Mouse (Mus musculus): ENCODE results near the gene Zfp597.

Gene Zfp597

GRCm38 (mm10) chr16:3884201-3885064 lies at the start of gene Zfp597, which contains the start of gene Gm20695:
Gene Zfp597, minus strand, starts transcription at chr16:3884561.
Gene Gm20695, plus strand, starts transcription at chr16:3884648.
- peak; percentile 96 for DNase-seq (ENCODE audit: low read depth)

DNA sequence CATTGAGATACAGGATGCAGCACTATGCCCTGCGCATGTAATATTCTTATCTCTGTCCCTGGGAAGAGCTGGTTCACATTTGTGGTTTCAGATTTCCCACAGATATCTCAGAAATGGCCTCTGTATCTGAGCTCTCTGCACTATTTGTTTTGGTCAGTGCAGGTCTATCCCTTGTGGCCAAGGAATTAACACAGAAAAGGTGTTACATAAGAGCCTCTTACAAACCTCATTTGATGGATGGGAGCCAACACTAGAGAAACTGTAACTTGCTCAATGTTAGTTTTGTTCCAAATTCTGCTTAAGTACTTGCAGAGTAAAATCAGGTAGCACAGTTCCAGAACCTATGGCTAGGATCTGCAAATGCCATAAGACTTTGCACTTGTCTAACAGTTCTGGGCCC lies 49.7 kb upstream of the Zfp597 start:
- DNase-seq (ENCODE audit: low read depth) = peak; percentile 35

GRCm38 (mm10) chr16:3933536-3933935 lies 49.2 kb upstream of the Zfp597 start:
- no peak for DNase-seq (ENCODE audit: low read depth)

DNA sequence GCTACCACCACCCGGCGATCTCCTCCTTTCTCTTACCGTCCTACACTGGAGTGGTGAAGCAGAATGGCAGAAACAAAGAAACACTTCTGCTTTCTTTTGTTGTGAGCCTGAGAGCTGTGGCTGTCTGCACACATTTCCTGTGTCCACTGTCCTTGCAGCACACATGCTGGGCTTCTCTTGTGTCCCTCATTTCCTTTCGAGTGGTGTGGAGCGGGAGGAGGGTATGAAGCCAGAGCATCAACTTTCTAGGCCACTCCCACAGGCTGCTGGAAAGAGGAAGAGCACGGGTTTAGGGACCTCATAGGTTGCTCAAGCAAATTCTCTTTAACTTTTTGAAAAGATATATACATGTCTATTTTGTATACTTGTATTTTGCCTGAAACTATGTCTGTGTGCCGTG lies 44.8 kb upstream of the Zfp597 start:
- DNase-seq (ENCODE audit: low read depth) = no peak

GRCm38 (mm10) chr16:3928582-3928981 lies 44.2 kb upstream of the Zfp597 start:
- DNase-seq (ENCODE audit: low read depth) = no peak

GRCm38 (mm10) chr16:3923966-3924365 lies 39.6 kb upstream of the Zfp597 start:
- no peak for DNase-seq (ENCODE audit: low read depth)

GRCm38 (mm10) chr16:3923515-3923914 lies 39.2 kb upstream of the Zfp597 start:
- no peak for DNase-seq (ENCODE audit: low read depth)

- DNase-seq (ENCODE audit: low read depth) = no peak
Measured at GRCm38 (mm10) chr16:3920756-3921155, 36.4 kb upstream of the Zfp597 start.

- no peak for DNase-seq (ENCODE audit: low read depth)
Measured at GRCm38 (mm10) chr16:3909118-3909517, 24.8 kb upstream of the Zfp597 start.

DNA sequence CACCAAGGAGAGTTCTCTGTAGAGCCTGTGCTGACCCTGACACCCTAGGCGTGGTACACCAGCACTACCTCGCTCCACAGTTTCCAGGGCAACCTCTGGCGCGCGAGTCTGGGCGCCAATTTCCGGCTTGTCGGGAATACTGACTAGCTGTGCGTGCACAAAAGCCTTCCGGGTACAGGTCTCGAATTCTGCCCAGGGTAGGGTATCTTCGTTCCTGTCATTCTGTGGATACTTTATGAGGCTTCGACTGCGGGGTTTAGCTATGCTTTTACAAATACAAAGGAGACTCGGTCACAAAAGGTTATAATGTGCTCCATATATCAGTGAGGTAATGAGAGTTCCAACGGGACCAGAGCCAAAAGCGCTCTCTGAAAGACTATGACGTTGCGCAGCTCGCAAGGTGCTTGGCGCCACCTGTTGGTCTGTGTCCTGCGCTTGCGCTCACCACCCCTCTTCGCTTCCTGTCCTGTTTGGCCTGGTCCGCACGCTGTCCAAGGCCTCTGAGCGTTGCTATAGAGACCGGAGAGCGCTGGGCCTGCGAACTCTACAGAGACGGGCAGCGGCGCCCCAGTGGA lies 24.3 kb upstream of the Zfp597 start, which contains the start of the genes 1700037C18Rik and Cluap1:
Gene 1700037C18Rik (minus strand): TSS at position 153 of the 575 bp plus-strand sequence.
Gene Cluap1 (plus strand): TSS at position 265 of the 575 bp plus-strand sequence.
- peak; percentile 95 for DNase-seq (ENCODE audit: low read depth)

DNA sequence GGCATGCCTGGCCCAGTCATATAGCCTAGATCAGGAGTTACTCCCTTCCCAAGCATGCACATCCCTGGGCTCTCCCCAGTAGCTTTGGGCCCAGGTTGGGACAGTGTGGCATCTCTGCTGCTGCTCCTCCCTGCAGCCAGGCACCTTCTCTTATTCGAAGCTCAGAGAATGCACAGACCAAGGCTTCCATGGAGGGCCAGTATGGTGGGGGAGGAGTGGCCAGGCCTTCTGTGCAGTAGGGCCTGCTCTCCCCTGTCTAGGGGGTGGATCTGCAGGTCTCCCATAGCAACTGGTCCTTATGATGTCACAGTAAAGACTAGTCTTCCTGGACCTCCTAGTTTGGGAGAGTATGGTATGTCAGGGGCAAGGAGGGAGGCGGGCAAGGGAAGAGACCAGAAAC lies 23.1 kb upstream of the Zfp597 start:
- DNase-seq (ENCODE audit: low read depth) = no peak

DNA sequence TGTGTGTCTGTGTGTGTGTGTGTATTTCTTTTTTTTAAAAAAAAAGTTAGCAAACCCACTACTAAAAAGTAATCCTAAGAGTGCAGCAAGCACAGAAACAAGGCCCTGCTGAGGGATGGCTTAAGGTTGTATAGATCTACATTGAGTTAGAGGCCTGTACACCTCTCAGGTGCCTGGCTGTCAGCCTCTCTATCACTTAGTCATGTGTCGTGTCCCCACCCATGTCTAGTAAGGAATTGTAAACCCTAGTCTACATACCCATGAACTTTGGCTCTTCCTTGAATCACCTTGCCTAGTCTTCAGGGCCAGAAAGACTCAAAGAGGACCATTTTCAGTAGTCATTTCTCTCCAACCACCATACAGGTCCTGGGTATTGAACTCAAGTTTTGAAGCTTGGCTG lies 12.2 kb upstream of the Zfp597 start:
- DNase-seq (ENCODE audit: low read depth) = no peak

- DNase-seq (ENCODE audit: low read depth) = peak; percentile 51
Measured at GRCm38 (mm10) chr16:3896046-3896445, 11.7 kb upstream of the Zfp597 start.

GRCm38 (mm10) chr16:3895173-3895792 lies 10.9 kb upstream of the Zfp597 start:
- DNase-seq (ENCODE audit: low read depth) = peak; percentile 83

DNA sequence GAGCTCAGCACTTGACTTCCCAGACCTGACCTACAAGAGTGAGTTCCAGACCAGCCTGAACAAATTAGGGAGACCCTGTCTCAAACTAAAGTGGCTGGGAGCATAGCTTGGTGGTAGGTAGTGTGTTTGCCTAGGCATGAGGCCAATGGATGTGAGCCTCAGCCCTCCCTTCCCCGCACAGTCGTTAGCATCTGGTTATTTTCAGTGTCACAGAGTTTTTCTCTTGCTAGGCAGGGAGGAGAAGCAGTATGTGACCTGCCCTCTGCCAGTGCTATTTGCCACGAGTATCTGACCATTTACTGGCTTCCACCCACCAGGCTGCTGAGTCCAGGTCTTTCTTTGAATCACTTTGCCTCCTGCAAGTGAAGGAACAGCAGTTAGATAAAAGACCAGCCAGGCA lies 9.4 kb upstream of the Zfp597 start:
- DNase-seq (ENCODE audit: low read depth) = no peak

DNA sequence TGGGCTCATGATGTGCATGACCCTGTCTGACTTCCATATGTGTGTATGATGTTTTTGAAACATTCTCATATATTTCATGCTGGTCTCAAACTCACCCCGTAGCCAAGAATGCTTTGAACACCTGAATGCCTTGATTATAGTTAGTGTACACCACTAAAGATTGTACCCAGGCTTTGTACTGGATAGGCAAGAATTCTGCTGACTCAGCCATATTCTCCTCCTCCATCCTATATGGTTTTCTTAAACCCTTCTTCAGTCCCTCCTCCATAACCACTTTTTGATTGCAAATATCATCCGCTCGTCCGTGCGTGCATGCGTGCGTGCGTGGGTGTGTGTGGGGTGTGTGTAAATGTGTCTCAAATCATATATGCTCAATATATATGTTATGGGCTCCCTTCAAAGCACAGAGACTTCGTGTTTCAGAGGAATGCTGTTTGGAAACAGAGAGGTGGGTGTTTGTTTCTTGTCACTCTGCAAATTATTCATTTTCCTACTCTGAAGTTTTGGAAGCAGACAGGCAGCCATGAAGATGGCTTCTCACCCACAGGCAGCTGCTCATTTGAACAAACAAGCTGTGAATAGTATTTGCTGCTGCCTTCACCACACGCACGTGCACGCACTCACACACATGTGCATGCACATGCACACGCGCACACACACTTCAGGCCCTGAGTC lies 7.4 kb upstream of the Zfp597 start:
- DNase-seq (ENCODE audit: low read depth) = no peak

DNA sequence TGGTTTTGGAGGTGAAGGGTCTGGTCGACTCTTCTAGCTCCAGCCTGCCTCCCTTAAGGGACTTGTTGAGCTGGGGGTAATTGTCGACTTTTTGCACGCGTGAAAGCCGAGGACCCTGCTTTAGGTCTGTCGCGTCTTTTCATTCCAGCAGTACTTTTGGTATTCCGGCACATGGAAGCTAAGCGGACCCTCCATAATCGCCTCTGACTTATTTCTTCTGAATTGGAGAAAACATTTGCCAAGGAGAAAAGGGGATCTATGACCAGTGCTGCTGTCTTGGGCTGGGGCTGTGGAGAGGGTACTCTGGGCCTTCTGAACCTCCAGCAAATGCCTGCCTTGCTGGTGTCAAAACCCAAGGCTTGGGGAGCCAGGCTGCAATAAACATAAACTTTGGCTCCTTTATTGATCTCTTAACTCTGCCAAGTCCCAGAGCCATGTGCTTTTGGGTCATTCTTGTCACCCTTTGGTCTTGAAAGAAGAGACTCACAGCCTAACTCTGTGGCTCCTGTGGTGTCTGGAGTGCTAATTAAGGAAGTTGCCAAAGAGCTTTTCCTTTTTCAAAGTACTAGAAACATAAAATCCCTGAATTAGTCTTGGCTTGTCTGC lies 807 bp upstream of the Zfp597 start:
- peak; percentile 42 for DNase-seq (ENCODE audit: low read depth)

GRCm38 (mm10) chr16:3876346-3876745 lies 8.0 kb downstream of the Zfp597 start:
- DNase-seq (ENCODE audit: low read depth) = no peak

- DNase-seq (ENCODE audit: low read depth) = peak; percentile 92
Measured at GRCm38 (mm10) chr16:3872216-3873047, 11.9 kb downstream of the Zfp597 start, which contains the start of gene Naa60. Gene Naa60, plus strand, starts transcription at chr16:3872375.

DNA sequence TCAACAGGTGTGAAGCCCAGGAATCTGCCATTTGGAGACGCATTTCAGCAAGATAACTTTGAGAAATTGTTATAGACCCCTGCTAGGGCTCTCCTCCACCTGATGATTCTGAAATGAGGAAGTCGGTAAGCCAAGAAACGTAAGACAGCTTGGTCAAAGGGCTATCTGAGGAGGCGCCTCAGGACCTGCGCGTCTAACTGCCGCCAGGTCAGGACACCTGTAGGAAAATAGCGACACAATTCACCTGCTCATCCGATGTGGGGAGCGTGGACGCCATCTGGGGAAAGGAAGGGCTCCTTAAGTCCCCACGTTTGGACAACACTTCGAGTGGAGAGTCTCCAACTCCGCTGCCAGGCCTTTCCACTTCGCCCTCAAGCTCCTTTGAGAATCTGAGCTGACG lies 12.5 kb downstream of the Zfp597 start:
- no peak for DNase-seq (ENCODE audit: low read depth)

GRCm38 (mm10) chr16:3859254-3859653 lies 25.1 kb downstream of the Zfp597 start:
- no peak for DNase-seq (ENCODE audit: low read depth)

All from induced T-regulatory cell, adult 2 months (primary cell).